Mouse (Mus musculus) E14TG2a.4 (cell line): ENCODE measurements at regions not wholly inside any gene's neighbourhood (a gene's known extent, or its start where the extent isn't known, plus 50 kb on each side); places are given as distances from the start of the nearest gene placed in this dataset.

Source experiments
- CTCF ChIP-seq: conservative IDR thresholded peaks from 2 replicates; pipeline ENCODE4 v1.5.1; 2014; ENCODE audit warnings: low read length
- NANOG ChIP-seq: IDR thresholded peaks from 2 replicates; pipeline ENCODE4 v1.6.1; 2014; ENCODE audit warnings: borderline replicate concordance, low read length, mixed read lengths

- no peak for TF ChIP-seq CTCF
- no peak for TF ChIP-seq NANOG
Measured at GRCm38 (mm10) chr1:105903286-105904115, 86.7 kb upstream of the Zcchc2 start.
